Mouse (Mus musculus) megakaryocyte, embryonic 14.5 days (primary cell): Measurements from ENCODE around the gene Fez2.

Source experiments
- FLI1 ChIP-seq: IDR thresholded peaks from 2 replicates; pipeline ENCODE4 v1.6.1; 2012; ENCODE audit warnings: low read length, inconsistent platforms, mixed read lengths
- GATA1 ChIP-seq: IDR thresholded peaks from 3 replicates; pipeline ENCODE4 v1.6.1; 2012; ENCODE audit warnings: mixed read lengths, low read length, inconsistent platforms, borderline replicate concordance

- TF ChIP-seq GATA1 = no peak
- no peak for TF ChIP-seq FLI1
Measured at GRCm38 (mm10) chr17:78370445-78370844, 47.5 kb downstream of the Fez2 start.
